8 mouse cellular contexts compared by ENCODE assay signal in the genomic region with DNA sequence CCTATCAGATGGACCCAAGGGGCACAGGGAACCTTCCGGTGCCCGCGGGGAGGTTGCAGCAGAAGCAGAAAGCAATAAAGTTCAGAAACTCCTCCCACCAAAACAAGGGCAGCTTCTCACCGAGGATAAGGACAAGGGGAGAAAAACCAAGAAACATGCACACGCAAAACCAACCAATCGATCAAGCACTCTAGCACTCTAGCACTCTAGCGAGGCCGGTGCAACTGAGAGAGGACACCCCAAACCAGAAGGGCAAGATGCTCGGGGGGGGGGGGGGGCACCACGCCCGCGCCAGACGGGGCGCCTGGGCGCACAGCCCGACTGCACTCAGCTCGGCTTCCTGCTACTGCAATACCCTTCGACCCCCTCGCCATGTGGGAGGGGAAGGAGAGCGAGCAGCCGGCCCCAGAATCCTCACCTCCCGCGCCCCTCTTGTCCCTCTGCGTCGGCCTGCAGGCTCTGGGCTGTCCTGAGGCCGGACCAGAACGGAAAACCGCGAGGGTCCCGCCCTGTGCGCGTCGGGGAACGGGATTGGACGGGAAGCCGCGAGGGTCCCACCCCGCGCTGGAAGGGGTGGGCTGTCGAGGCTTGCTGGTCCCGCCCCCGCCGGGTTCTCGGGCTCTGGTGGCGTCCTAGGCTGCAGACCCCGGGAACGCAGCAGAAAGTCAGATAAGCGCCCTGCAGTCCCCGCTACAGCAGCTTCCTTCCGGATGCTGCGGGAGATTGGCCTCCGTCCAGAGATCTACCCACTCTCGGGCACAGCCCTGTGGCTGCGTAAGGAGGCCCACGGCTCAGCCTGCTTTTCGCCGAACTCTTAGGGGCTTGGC. TPM values are rescaled to one million over a fixed set of nuclear protein-coding genes. Genes with fewer than 3 reads are reported as not detected.
DNase-seq lines count a peak whose midpoint lies in the region; ATAC-seq and TF ChIP-seq lines count a peak whose summit lies in the region.

Gene Crot (minus strand): TSS at position 639 of the 827 bp plus-strand sequence.

- peak; percentile 92 for TF ChIP-seq POLR2A in heart, adult 2 months (IDR thresholded peaks at IDR 0.05; ENCODE audit: insufficient read depth, low read depth, low read length)

- H3K79me2 ChIP-seq in heart, adult 2 months (replicated peaks; ENCODE audit: control insufficient read depth, insufficient read depth, low read length) = no peaks in the 10 kb centered on the region; the same call in 1 of the 2 replicates

- under 1% methylated on average over 46 of the region's 57 CpGs for WGBS in embryonic facial prominence, embryonic 13.5 days
- WGBS in heart, adult 2 months = under 1% methylated on average over 56 of the region's 57 CpGs
- under 1% methylated on average over 56 of the region's 57 CpGs for WGBS in limb, embryonic 13.5 days
- under 1% methylated on average over 44 of the region's 57 CpGs for WGBS in midbrain, embryonic 16.5 days

- H3K9ac ChIP-seq in embryonic facial prominence, embryonic 13.5 days = peak within 1 kb of the TSS; percentile 84
- H3K9ac ChIP-seq in heart, adult 2 months (ENCODE audit: low read depth, low read length) = peak within 1 kb of the TSS; percentile 88
- peak within 1 kb of the TSS; percentile 85 for H3K9ac ChIP-seq in limb, embryonic 13.5 days
- peak within 1 kb of the TSS; percentile 90 for H3K9ac ChIP-seq in midbrain, embryonic 16.5 days (ENCODE audit: low read depth, low read length)

- peaks cover 21% of the 10 kb centered on the region for H3K36me3 ChIP-seq in embryonic facial prominence, embryonic 13.5 days
- peaks cover 6% of the 10 kb centered on the region for H3K36me3 ChIP-seq in heart, adult 2 months (ENCODE audit: control insufficient read depth, insufficient read depth, low read length)
- H3K36me3 ChIP-seq in limb, embryonic 13.5 days = peaks cover 20% of the 10 kb centered on the region
- H3K36me3 ChIP-seq in midbrain, embryonic 16.5 days (ENCODE audit: control insufficient read depth, insufficient read depth, low read length) = no peaks in the 10 kb centered on the region

- H3K27me3 ChIP-seq in embryonic facial prominence, embryonic 13.5 days = no peaks in the 10 kb centered on the region
- H3K27me3 ChIP-seq in heart, adult 2 months (ENCODE audit: control insufficient read depth, insufficient read depth, low read length) = no peaks in the 10 kb centered on the region
- H3K27me3 ChIP-seq in limb, embryonic 13.5 days = no peaks in the 10 kb centered on the region
- H3K27me3 ChIP-seq in midbrain, embryonic 16.5 days (ENCODE audit: control insufficient read depth, insufficient read depth, low read depth, low read length) = no peaks in the 10 kb centered on the region

- peak; percentile 31 for TF ChIP-seq CTCF in heart, adult 2 months (IDR thresholded peaks at IDR 0.05)

- H3K27ac ChIP-seq in embryonic facial prominence, embryonic 13.5 days = peak within 1 kb of the TSS; percentile 91
- H3K27ac ChIP-seq in heart, adult 2 months = peak within 1 kb of the TSS; percentile 93
- H3K27ac ChIP-seq in limb, embryonic 13.5 days = peak within 1 kb of the TSS; percentile 84
- H3K27ac ChIP-seq in midbrain, embryonic 16.5 days (ENCODE audit: low read length) = peak within 1 kb of the TSS; percentile 84

- intact Hi-C loops in heart, adult 2 months (cut with DNase I) = loop anchor here (5.0 kb wide), 4 partner anchors 105 to 165 kb away; partner anchors contain the start of genes Abcb4, Dmtf1 and Tmem243

- peak; percentile 99 for ATAC-seq in embryonic facial prominence, embryonic 13.5 days (ENCODE audit: insufficient number of reproducible peaks, insufficient read depth, low FRiP score, low TSS enrichment, low read depth)
- peak; percentile 100 for ATAC-seq in limb, embryonic 13.5 days (ENCODE audit: low FRiP score, low read depth)
- ATAC-seq in midbrain, embryonic 16.5 days = peak; percentile 100

- peaks cover 11% of the 10 kb centered on the region for H3K4me1 ChIP-seq in embryonic facial prominence, embryonic 13.5 days
- 0 out of 2 replicates have a peak, but pooled peaks cover 2% of the 10 kb centered on the region for H3K4me1 ChIP-seq in heart, adult 2 months (ENCODE audit: control insufficient read depth, insufficient read depth, low read length)
- peaks cover 15% of the 10 kb centered on the region for H3K4me1 ChIP-seq in limb, embryonic 13.5 days
- H3K4me1 ChIP-seq in midbrain, embryonic 16.5 days (ENCODE audit: control insufficient read depth, insufficient read depth, low read length) = peaks cover 8% of the 10 kb centered on the region; the same call in 1 of the 2 replicates

- peak within 1 kb of the TSS; percentile 67 for H3K4me3 ChIP-seq in embryonic facial prominence, embryonic 13.5 days
- H3K4me3 ChIP-seq in heart, adult 2 months = peak within 1 kb of the TSS; percentile 62
- H3K4me3 ChIP-seq in limb, embryonic 13.5 days = peak within 1 kb of the TSS; percentile 74
- peak within 1 kb of the TSS; percentile 82 for H3K4me3 ChIP-seq in midbrain, embryonic 16.5 days (ENCODE audit: low read depth, low read length)

- H3K9me3 ChIP-seq in embryonic facial prominence, embryonic 13.5 days = no peaks in the 10 kb centered on the region
- no peaks in the 10 kb centered on the region for H3K9me3 ChIP-seq in limb, embryonic 13.5 days
- H3K9me3 ChIP-seq in midbrain, embryonic 16.5 days (replicated peaks; ENCODE audit: control insufficient read depth, low read length, poor library complexity, severe bottlenecking) = no peaks in the 10 kb centered on the region

- TF ChIP-seq EP300 in heart, adult 2 months (IDR thresholded peaks at IDR 0.05; ENCODE audit: insufficient read depth, low read depth, low read length) = no peak

- peak; percentile 94 for DNase-seq in 3134 (ENCODE audit: extremely low read depth, insufficient read length, low spot score)
- peak; percentile 97 to 98 for DNase-seq in adrenal gland, postnatal 36 days
- DNase-seq in heart, adult 2 months = peak; percentile 95 to 96
- peak; percentile 92 for DNase-seq in kidney, adult 8-10 months
- DNase-seq in spleen, postnatal 10 days (ENCODE audit: low spot score in 2 of 2) = peak; percentile 77 to 89

- peak within 1 kb of the TSS; percentile 69 for H3K4me2 ChIP-seq in embryonic facial prominence, embryonic 13.5 days
- H3K4me2 ChIP-seq in limb, embryonic 13.5 days (replicated peaks) = peak within 1 kb of the TSS; percentile 83
- H3K4me2 ChIP-seq in midbrain, embryonic 16.5 days (ENCODE audit: low read length) = peak within 1 kb of the TSS; percentile 70

RNA-seq across cellular contexts. Expression of gene Crot, which starts in this region (rescaled TPM):
- total RNA-seq in adrenal gland, postnatal 36 days (2021) = 10 to 100 TPM; 27.2 to 48.7 TPM
- polyA plus RNA-seq in embryonic facial prominence, embryonic 13.5 days (2015; fragmentation: Nextera tagmentation; extraction: Ambion mirVana) = 43.6 and 47.3 TPM in 2 replicates
- total RNA-seq in heart, adult 2 months (2021) = 10 to 100 TPM; 18.8 to 21.6 TPM
- polyA plus RNA-seq in heart, adult 2 months (2012; rRNA removed) = 8.6 and 16.2 TPM in 2 replicates
- polyA plus RNA-seq in limb, embryonic 13.5 days (2015; fragmentation: Nextera tagmentation; extraction: Ambion mirVana) = 44.1 and 46.5 TPM in 2 replicates
- 15.3 and 18.1 TPM in 2 replicates for polyA plus RNA-seq in midbrain, embryonic 16.5 days (2015; fragmentation: Nextera tagmentation; extraction: Ambion mirVana)

Comparison
In these comparisons a context has a peak if more than half of its experiments do, and no peak if none do; other contexts are left out.
1. Peak in every context shown above with its lines: DNase-seq, ATAC-seq, H3K4me3 ChIP-seq and H3K27ac ChIP-seq.